Mouse (Mus musculus) spleen, adult 2 months (tissue): Measurements from ENCODE around the gene Abcc8. TPM values are rescaled to one million over a fixed set of nuclear protein-coding genes. Genes with fewer than 3 reads are reported as not detected.

ENCODE experiments used
- DNase-seq, 2 experiments: peaks; one replicate each; pipeline versions ENCODE4 v3.0.0 to v3.0.0-alpha.2; 2012 to 2021; ENCODE audit warnings: low spot score in 2 of 2, low read depth in 1 of 2
- H3K27ac ChIP-seq: fragments of 200-500 bp; 2 replicates; pipeline ENCODE4 v1.5.1; 2012; ENCODE audit warnings: low read length, inconsistent platforms; ENCODE audit not compliant: insufficient read depth
- H3K27me3 ChIP-seq: fragments of 200-500 bp; 2 replicates; pipeline ENCODE4 v1.6.1; 2012; ENCODE audit warnings: mild to moderate bottlenecking, moderate library complexity, low read length, inconsistent platforms; ENCODE audit not compliant: control insufficient read depth, insufficient read depth
- H3K36me3 ChIP-seq: fragments of 200-500 bp; 2 replicates; pipeline ENCODE4 v1.6.1; 2012; ENCODE audit warnings: mild to moderate bottlenecking, low read length, inconsistent platforms; ENCODE audit not compliant: control insufficient read depth, insufficient read depth
- H3K4me1 ChIP-seq: fragments of 200-500 bp; 2 replicates; pipeline ENCODE4 v1.6.1; 2011; ENCODE audit warnings: inconsistent platforms; ENCODE audit not compliant: control insufficient read depth, insufficient read depth, insufficient read length
- H3K4me3 ChIP-seq: fragments of 200-500 bp; 2 replicates; pipeline ENCODE4 v1.5.1; 2011; ENCODE audit warnings: mild to moderate bottlenecking, inconsistent platforms; ENCODE audit not compliant: insufficient read depth, insufficient read length; ENCODE audit errors: extremely low read depth
- CTCF ChIP-seq: fragments of 200-500 bp; IDR thresholded peaks from 2 replicates; pipeline ENCODE4 v1.5.1; 2011; ENCODE audit warnings: mild to moderate bottlenecking, inconsistent platforms; ENCODE audit not compliant: insufficient read depth, insufficient read length, insufficient replicate concordance; ENCODE audit errors: extremely low read depth
- POLR2A ChIP-seq: fragments of 200-500 bp; IDR thresholded peaks from 2 replicates; pipeline ENCODE4 v1.6.1; 2011; ENCODE audit warnings: low read depth, low read length, inconsistent platforms
- WGBS: fragments of 180-500 bp; shearing (Covaris S2); methylation state at CpG from one replicate; pipeline ENCODE4 v1.1.7; 2018; 5-methylcytosine and 5-hydroxymethylcytosine counted together
- polyA plus RNA-seq: library from polyadenylated mRNA; depleted of rRNA; stranded (reverse); fragments of >200 nt; gene quantifications from 2 replicates; pipeline ENCODE4 v1.2.3, GENCODE M21; 2012

Abcc8 gene
- polyA plus RNA-seq, 1 experiment: 0.08 TPM

- Histone ChIP-seq H3K36me3 (no peaks in the 10 kb centered on the region), H3K27ac (no peak overlapping the region), H3K4me1 (no peaks in the 10 kb centered on the region), H3K4me3 (no peak overlapping the region), H3K27me3 (no peaks in the 10 kb centered on the region)
- WGBS: 37% methylated on average over 3 of the region's 3 CpGs
- no peak for DNase-seq
- TF ChIP-seq CTCF (no peak), POLR2A (no peak)
Observed at GRCm38 (mm10) chr7:46161615-46162014, 18.2 kb downstream of the Abcc8 start.

GRCm38 (mm10) chr7:46157746-46158145 is 22.1 kb downstream of the Abcc8 start:
- TF ChIP-seq POLR2A (no peak), CTCF (no peak)
- no peaks in the 10 kb centered on the region for H3K4me1 ChIP-seq
- 47% methylated on average over 7 of the region's 7 CpGs for WGBS
- H3K27ac ChIP-seq: no peak overlapping the region
- H3K36me3 ChIP-seq: no peaks in the 10 kb centered on the region
- DNase-seq: no peak
- no peaks in the 10 kb centered on the region for H3K27me3 ChIP-seq
- H3K4me3 ChIP-seq: no peak overlapping the region

DNA sequence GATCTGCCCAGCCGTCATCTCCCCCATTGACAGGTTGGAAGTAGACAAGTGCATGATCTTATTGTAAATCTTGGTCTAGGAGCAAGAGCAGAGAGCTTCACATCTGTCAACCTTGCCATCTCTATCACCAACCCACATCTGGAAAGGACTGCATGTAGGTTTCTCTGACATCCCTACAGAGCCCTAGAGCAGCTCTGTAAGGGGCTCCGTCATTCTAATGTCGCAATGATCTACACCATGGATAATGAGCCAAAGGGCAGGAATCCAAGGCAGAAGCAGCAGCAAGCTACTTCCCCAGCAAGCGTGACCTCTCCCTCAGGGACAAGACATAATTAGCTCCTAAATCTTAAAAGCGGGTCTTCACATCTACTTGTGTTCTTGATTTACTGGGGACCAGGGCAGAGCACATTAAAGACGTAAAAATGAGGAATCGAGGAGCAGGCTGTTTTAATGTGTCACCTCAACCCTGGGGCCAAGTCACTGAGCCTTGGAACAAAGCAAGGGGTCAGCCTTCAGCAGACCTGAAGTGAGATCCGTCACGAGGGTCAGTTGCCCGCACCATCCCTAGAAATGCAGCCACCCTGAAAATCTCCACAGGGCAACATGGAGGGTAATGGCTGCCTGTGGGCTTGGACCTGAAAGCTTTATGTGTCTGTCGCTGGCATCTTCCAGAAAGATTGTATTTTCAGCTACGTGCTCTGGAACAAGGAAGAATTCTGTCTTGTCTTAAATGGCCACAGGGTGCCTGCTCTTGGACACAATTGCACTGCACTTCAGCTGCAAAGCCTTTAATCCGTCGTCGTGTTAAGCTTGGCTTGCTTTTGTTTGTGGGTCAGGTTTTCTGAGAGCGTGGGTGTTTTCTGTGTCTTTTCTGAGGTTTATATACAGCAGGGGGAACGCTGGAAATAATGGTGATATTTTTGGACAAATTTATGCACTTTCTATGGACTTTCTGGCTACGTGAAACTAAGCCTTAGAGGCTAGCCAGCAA is 25.0 kb downstream of the Abcc8 start:
- Histone ChIP-seq H3K4me1 (no peaks in the 10 kb centered on the region), H3K27me3 (no peaks in the 10 kb centered on the region), H3K4me3 (no peak overlapping the region), H3K36me3 (no peaks in the 10 kb centered on the region), H3K27ac (no peak overlapping the region)
- no peak for DNase-seq
- TF ChIP-seq CTCF (no peak), POLR2A (no peak)
- WGBS: 82% methylated on average over 18 of the region's 18 CpGs

GRCm38 (mm10) chr7:46152819-46153351 is 26.9 kb downstream of the Abcc8 start:
- H3K4me1 ChIP-seq: no peaks in the 10 kb centered on the region
- WGBS: 74% methylated on average over 9 of the region's 9 CpGs
- no peak overlapping the region for H3K4me3 ChIP-seq
- H3K27me3 ChIP-seq: no peaks in the 10 kb centered on the region
- TF ChIP-seq POLR2A: no peak
- TF ChIP-seq CTCF: no peak
- DNase-seq: no peak
- no peak overlapping the region for H3K27ac ChIP-seq
- no peaks in the 10 kb centered on the region for H3K36me3 ChIP-seq

DNA sequence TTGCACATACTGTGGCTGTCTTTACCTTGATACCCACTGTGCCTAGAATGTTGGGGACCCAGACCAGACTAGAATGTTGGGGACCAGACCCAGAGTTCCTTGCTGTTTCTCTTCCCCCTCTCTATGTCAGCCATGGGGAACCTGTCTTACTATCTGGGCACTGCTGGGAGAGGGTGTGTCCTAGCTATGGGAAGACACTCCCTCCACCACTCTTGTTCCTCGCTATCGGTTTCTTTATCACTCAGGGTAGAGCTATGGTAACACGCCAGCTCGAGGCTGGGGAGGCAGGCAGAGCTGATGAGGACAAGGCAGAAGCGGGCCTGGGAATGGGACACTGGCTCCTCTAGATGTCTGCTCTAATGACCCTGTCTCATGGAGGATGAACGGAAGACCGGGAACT is 32.4 kb downstream of the Abcc8 start:
- Histone ChIP-seq H3K36me3 (no peaks in the 10 kb centered on the region), H3K27ac (no peak overlapping the region), H3K27me3 (no peaks in the 10 kb centered on the region), H3K4me1 (no peaks in the 10 kb centered on the region), H3K4me3 (no peak overlapping the region)
- TF ChIP-seq POLR2A (no peak), CTCF (no peak)
- DNase-seq: no peak
- WGBS: 81% methylated on average over 7 of the region's 7 CpGs

DNA sequence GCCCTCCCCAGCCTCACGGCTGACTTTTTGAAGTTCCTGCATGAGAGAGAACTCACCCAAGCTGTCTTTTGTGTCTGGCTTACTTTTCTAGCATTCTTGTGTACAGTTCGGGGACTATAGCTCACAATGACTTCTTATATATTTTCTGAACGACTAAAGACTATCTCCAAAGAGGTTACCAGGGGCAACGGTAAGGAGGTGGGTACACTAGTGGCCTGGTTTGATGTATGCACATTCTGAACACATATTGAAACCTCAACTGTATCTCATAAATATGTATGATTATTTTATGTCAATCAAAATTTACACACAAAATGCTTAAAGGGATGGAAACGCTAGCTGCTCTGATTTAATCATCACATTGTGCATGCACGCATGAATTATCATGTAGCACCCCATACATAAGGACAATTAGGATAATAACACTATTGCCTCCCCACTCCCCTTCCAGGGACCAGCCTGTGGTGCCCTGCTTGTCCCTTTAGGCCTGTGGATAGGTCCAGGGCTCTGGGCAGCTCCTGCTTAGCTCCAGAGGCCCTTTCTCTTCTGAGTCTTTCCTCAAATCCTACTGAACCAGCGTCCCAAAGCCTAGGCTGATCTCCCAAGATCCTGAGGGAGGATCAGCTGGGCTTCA is 33.0 kb downstream of the Abcc8 start:
- no peak overlapping the region for H3K4me3 ChIP-seq
- H3K4me1 ChIP-seq: no peaks in the 10 kb centered on the region
- TF ChIP-seq POLR2A (no peak), CTCF (no peak)
- no peaks in the 10 kb centered on the region for H3K27me3 ChIP-seq
- no peaks in the 10 kb centered on the region for H3K36me3 ChIP-seq
- no peak for DNase-seq
- H3K27ac ChIP-seq: no peak overlapping the region
- 81% methylated on average over 7 of the region's 7 CpGs for WGBS
